Mouse (Mus musculus) forebrain, embryonic 15.5 days (tissue): ENCODE data around the gene Dll1. TPM values are rescaled to one million over a fixed set of nuclear protein-coding genes. Genes with fewer than 3 reads are reported as not detected.

Experiments
- ATAC-seq: fragments of 200-750 bp; cut with Nextera tagmentation; replicated peaks from 2 replicates; pipeline ENCODE4 v1.8.0; 2017; ENCODE audit warnings: mild to moderate bottlenecking, moderate TSS enrichment, moderate library complexity
- H3K27ac ChIP-seq: fragments of 300-500 bp; sonication (generic); replicated peaks from 2 replicates; pipeline ENCODE4 v1.5.1; 2015; ENCODE audit warnings: mild to moderate bottlenecking, inconsistent platforms
- H3K27me3 ChIP-seq: fragments of 300-500 bp; sonication (generic); 2 replicates; pipeline ENCODE4 v1.6.1; 2015; ENCODE audit warnings: inconsistent platforms
- H3K36me3 ChIP-seq: fragments of 300-500 bp; sonication (generic); 2 replicates; pipeline ENCODE4 v1.6.1; 2015; ENCODE audit warnings: mild to moderate bottlenecking, inconsistent platforms
- H3K4me1 ChIP-seq: fragments of 300-500 bp; sonication (generic); 2 replicates; pipeline ENCODE4 v1.6.1; 2015; ENCODE audit warnings: inconsistent platforms
- H3K4me2 ChIP-seq: fragments of 300-500 bp; sonication (generic); replicated peaks from 2 replicates; pipeline ENCODE4 v1.6.1; 2015; ENCODE audit warnings: mild to moderate bottlenecking, inconsistent platforms
- H3K4me3 ChIP-seq: fragments of 300-500 bp; sonication (generic); 2 replicates; pipeline ENCODE4 v1.5.1; 2015; ENCODE audit warnings: mild to moderate bottlenecking, inconsistent platforms
- H3K9ac ChIP-seq: fragments of 300-500 bp; sonication (generic); replicated peaks from 2 replicates; pipeline ENCODE4 v1.6.1; 2015; ENCODE audit warnings: mild to moderate bottlenecking, inconsistent platforms
- H3K9me3 ChIP-seq: fragments of 300-500 bp; sonication (generic); 2 replicates; pipeline ENCODE4 v1.6.1; 2016; ENCODE audit warnings: inconsistent platforms
- WGBS: fragments of 180-500 bp; shearing (Covaris S2); methylation state at CpG from one replicate; pipeline ENCODE4 v1.1.7; 2015; ENCODE audit warnings: mixed read lengths; 5-methylcytosine and 5-hydroxymethylcytosine counted together
- polyA plus RNA-seq: library from polyadenylated mRNA; unstranded; fragments of >200 nt; fragmentation: Nextera tagmentation; extraction: Ambion mirVana; gene quantifications from 2 replicates; pipeline ENCODE4 v1.2.1, GENCODE M21; 2015

The Dll1 gene
- polyA plus RNA-seq, 1 experiment from 2014 or later = 34.6 TPM

- Histone ChIP-seq H3K9me3 (no peaks in the 10 kb centered on the region), H3K9ac (no peak overlapping the region), H3K4me3 (no peak overlapping the region), H3K4me1 (no peaks in the 10 kb centered on the region), H3K27ac (no peak overlapping the region), H3K36me3 (no peaks in the 10 kb centered on the region), H3K27me3 (no peaks in the 10 kb centered on the region), H3K4me2 (no peak overlapping the region)
- WGBS = 86% methylated on average over 2 of the region's 2 CpGs
- ATAC-seq = no peak
Measured at GRCm38 (mm10) chr17:15354006-15354405, 22.7 kb downstream of the Dll1 start.

GRCm38 (mm10) chr17:15352869-15353610 is 23.6 kb downstream of the Dll1 start:
- no peaks in the 10 kb centered on the region for H3K36me3 ChIP-seq
- no peak overlapping the region for H3K9ac ChIP-seq
- no peak for ATAC-seq
- H3K27ac ChIP-seq = no peak overlapping the region
- no peaks in the 10 kb centered on the region for H3K27me3 ChIP-seq
- WGBS = 80% methylated on average over 10 of the region's 10 CpGs
- no peaks in the 10 kb centered on the region for H3K9me3 ChIP-seq
- H3K4me3 ChIP-seq = no peak overlapping the region
- H3K4me2 ChIP-seq = no peak overlapping the region
- H3K4me1 ChIP-seq = no peaks in the 10 kb centered on the region

- Histone ChIP-seq H3K9me3 (no peaks in the 10 kb centered on the region), H3K9ac (no peak overlapping the region), H3K4me3 (no peak overlapping the region), H3K27me3 (no peaks in the 10 kb centered on the region), H3K4me1 (no peaks in the 10 kb centered on the region), H3K4me2 (no peak overlapping the region), H3K36me3 (no peaks in the 10 kb centered on the region), H3K27ac (no peak overlapping the region)
- no peak for ATAC-seq
- 78% methylated on average over 2 of the region's 2 CpGs for WGBS
Measured at GRCm38 (mm10) chr17:15350152-15350551, 26.5 kb downstream of the Dll1 start.

GRCm38 (mm10) chr17:15343071-15343822 is 33.4 kb downstream of the Dll1 start:
- WGBS = 24% methylated on average over 14 of the region's 14 CpGs

GRCm38 (mm10) chr17:15337906-15338305 is 38.8 kb downstream of the Dll1 start:
- H3K4me1 ChIP-seq = peaks cover 6% of the 10 kb centered on the region
- no peaks in the 10 kb centered on the region for H3K9me3 ChIP-seq
- no peak overlapping the region for H3K27ac ChIP-seq
- no peaks in the 10 kb centered on the region for H3K36me3 ChIP-seq
- H3K4me3 ChIP-seq = no peak overlapping the region
- no peak overlapping the region for H3K4me2 ChIP-seq
- H3K27me3 ChIP-seq = no peaks in the 10 kb centered on the region
- WGBS = 88% methylated on average over 1 of the region's 1 CpGs
- no peak for ATAC-seq
- H3K9ac ChIP-seq = no peak overlapping the region

More at GRCm38 (mm10) chr17:15343071-15343822, 33.4 kb downstream of the Dll1 start:
- Histone ChIP-seq H3K4me1 (peaks cover 13% of the 10 kb centered on the region), H3K27ac (peak overlapping the region; percentile 38; the same call in 1 of the 2 replicates), H3K9me3 (no peaks in the 10 kb centered on the region), H3K4me3 (peak overlapping the region; percentile 5; the same call in 1 of the 2 replicates), H3K36me3 (no peaks in the 10 kb centered on the region), H3K9ac (no peak overlapping the region), H3K27me3 (no peaks in the 10 kb centered on the region), H3K4me2 (peak overlapping the region; percentile 39)
- peak; percentile 94 for ATAC-seq

GRCm38 (mm10) chr17:15329740-15330318 is 46.8 kb downstream of the Dll1 start:
- Histone ChIP-seq H3K9me3 (no peaks in the 10 kb centered on the region), H3K4me2 (no peak overlapping the region), H3K27ac (no peak overlapping the region), H3K9ac (no peak overlapping the region), H3K36me3 (no peaks in the 10 kb centered on the region), H3K4me1 (no peaks in the 10 kb centered on the region), H3K4me3 (no peak overlapping the region), H3K27me3 (no peaks in the 10 kb centered on the region)
- WGBS = 86% methylated on average over 10 of the region's 10 CpGs
- ATAC-seq = no peak

- WGBS = 88% methylated on average over 5 of the region's 5 CpGs
- Histone ChIP-seq H3K9ac (no peak overlapping the region), H3K27ac (no peak overlapping the region), H3K4me1 (peaks cover 12% of the 10 kb centered on the region), H3K4me3 (no peak overlapping the region), H3K4me2 (no peak overlapping the region), H3K9me3 (no peaks in the 10 kb centered on the region), H3K27me3 (no peaks in the 10 kb centered on the region), H3K36me3 (no peaks in the 10 kb centered on the region)
- no peak for ATAC-seq
Measured at GRCm38 (mm10) chr17:15327106-15327505, 49.6 kb downstream of the Dll1 start.

- ATAC-seq = no peak
Measured at GRCm38 (mm10) chr17:15325976-15326842, 50.5 kb downstream of the Dll1 start.

GRCm38 (mm10) chr17:15323191-15323834 is 53.4 kb downstream of the Dll1 start:
- peak; percentile 96 for ATAC-seq
- H3K9me3 ChIP-seq = no peaks in the 10 kb centered on the region
- no peak overlapping the region for H3K9ac ChIP-seq
- WGBS = 35% methylated on average over 9 of the region's 9 CpGs
- peaks cover 12% of the 10 kb centered on the region for H3K4me1 ChIP-seq
- no peak overlapping the region for H3K4me2 ChIP-seq
- no peak overlapping the region for H3K4me3 ChIP-seq
- no peaks in the 10 kb centered on the region for H3K27me3 ChIP-seq
- H3K36me3 ChIP-seq = no peaks in the 10 kb centered on the region
- no peak overlapping the region for H3K27ac ChIP-seq

More at GRCm38 (mm10) chr17:15325976-15326842, 50.5 kb downstream of the Dll1 start:
- no peak overlapping the region for H3K9ac ChIP-seq
- no peak overlapping the region for H3K4me3 ChIP-seq
- H3K4me1 ChIP-seq = peaks cover 12% of the 10 kb centered on the region
- H3K36me3 ChIP-seq = no peaks in the 10 kb centered on the region
- no peaks in the 10 kb centered on the region for H3K27me3 ChIP-seq
- no peak overlapping the region for H3K4me2 ChIP-seq
- 86% methylated on average over 10 of the region's 10 CpGs for WGBS
- no peaks in the 10 kb centered on the region for H3K9me3 ChIP-seq
- H3K27ac ChIP-seq = no peak overlapping the region
